Mouse (Mus musculus) lung, adult 2 months (tissue): Measurements from ENCODE around the gene Derl2.

Experiments used
- CTCF ChIP-seq: fragments of 200-500 bp; IDR thresholded peaks from 2 replicates; pipeline ENCODE4 v1.5.1; 2011; ENCODE audit warnings: mild to moderate bottlenecking, low read length, control low read depth; ENCODE audit not compliant: insufficient read depth
- POLR2A ChIP-seq: fragments of 200-500 bp; IDR thresholded peaks from 2 replicates; pipeline ENCODE4 v1.6.1; 2011; ENCODE audit warnings: low read depth, mild to moderate bottlenecking, control low read depth, low read length, borderline replicate concordance; ENCODE audit errors: extremely low read depth

DNA sequence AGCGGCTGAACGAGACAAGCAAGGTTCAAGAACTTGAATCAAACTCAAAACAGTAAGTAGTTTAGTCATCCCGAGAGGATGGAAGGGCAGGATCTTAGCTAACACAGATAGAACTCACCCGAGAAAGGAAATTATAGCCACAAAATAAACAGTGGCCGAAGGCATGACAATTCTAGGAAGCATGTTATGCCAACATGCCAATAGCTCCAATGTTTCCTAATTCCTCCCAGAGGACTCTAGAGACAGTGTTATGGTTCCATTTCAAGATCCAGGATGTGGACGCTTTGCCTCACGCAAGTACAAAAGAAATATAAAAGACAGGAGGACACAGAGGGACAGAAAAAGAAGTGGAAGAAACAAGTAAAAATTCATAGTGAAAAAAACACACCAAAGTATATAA, 11.8 kb downstream of the Derl2 start:
- TF ChIP-seq CTCF (no peak), POLR2A (no peak)
